Mouse (Mus musculus) heart, postnatal 10 days (tissue): ENCODE measurements around the gene March10. TPM values are rescaled to one million over a fixed set of nuclear protein-coding genes. Genes with fewer than 3 reads are reported as not detected.

Source experiments
- DNase-seq, 2 experiments: peaks; one replicate each; pipeline ENCODE4 v3.0.0; 2021
- intact Hi-C: fragments of 180-260 bp; cut with DNase I; formaldehyde crosslinking; loops from one replicate; pipeline ENCODE4 v1.15.1; 2025
- total RNA-seq, 2 experiments: library from RNA; stranded (reverse); gene quantifications; 2 replicates each; pipeline ENCODE4 v1.2.3; 2021

The March10 gene
- total RNA-seq, 2 experiments from 2014 or later: not detected

- no peak for DNase-seq
- intact Hi-C loops: no loop called here
Observed at GRCm38 (mm10) chr11:105327101-105327500, 129.4 kb downstream of the March10 start.

GRCm38 (mm10) chr11:105323530-105323929 lies 133.0 kb downstream of the March10 start:
- intact Hi-C loops: no loop called here

GRCm38 (mm10) chr11:105321090-105321489 lies 135.4 kb downstream of the March10 start:
- intact Hi-C loops: no loop called here
- DNase-seq: no peak

More at GRCm38 (mm10) chr11:105323530-105323929, 133.0 kb downstream of the March10 start:
- DNase-seq: no peak

GRCm38 (mm10) chr11:105317769-105318168 lies 138.8 kb downstream of the March10 start:
- intact Hi-C loops: no loop called here
- DNase-seq: no peak

- no peak for DNase-seq
- intact Hi-C loops: no loop called here
Observed at GRCm38 (mm10) chr11:105316121-105316520, 140.4 kb downstream of the March10 start.

- DNase-seq: no peak
- intact Hi-C loops: no loop called here
Observed at GRCm38 (mm10) chr11:105315296-105315695, 141.2 kb downstream of the March10 start.

- intact Hi-C loops: loop anchor here (2.0 kb wide), 1 partner anchor 21 kb away; the partner anchor contains the start of gene Mrc2
- no peak for DNase-seq
Observed at GRCm38 (mm10) chr11:105313633-105314014, 142.9 kb downstream of the March10 start.

- DNase-seq: peak; percentile 66 to 70
Observed at GRCm38 (mm10) chr11:105312972-105313632, 143.4 kb downstream of the March10 start.

GRCm38 (mm10) chr11:105312311-105312942 lies 144.1 kb downstream of the March10 start:
- intact Hi-C loops: loop anchor here (2.0 kb wide), 1 partner anchor 20 kb away; the partner anchor contains the start of gene Mrc2

More at GRCm38 (mm10) chr11:105312972-105313632, 143.4 kb downstream of the March10 start:
- intact Hi-C loops: loop anchor here (2.0 kb wide), 1 partner anchor 20 kb away; the partner anchor contains the start of gene Mrc2

GRCm38 (mm10) chr11:105311291-105311975 lies 145.1 kb downstream of the March10 start:
- peak; percentile 60 to 74 for DNase-seq
- intact Hi-C loops: no loop called here

More at GRCm38 (mm10) chr11:105312311-105312942, 144.1 kb downstream of the March10 start:
- DNase-seq: no peak

Other genes with a start within 250 kb of the March10 start
- gene Mrc2, start 164.1 kb downstream of the March10 start, total RNA-seq: 10 to 100 TPM; 35.1 to 35.9 TPM
- 10 to 100 TPM; 34.6 to 35.5 TPM for gene Tanc2, start 133.3 kb upstream of the March10 start, total RNA-seq